Mouse (Mus musculus): ENCODE results near the gene Il1rapl2. TPM values are rescaled to one million over a fixed set of nuclear protein-coding genes. Genes with fewer than 3 reads are reported as not detected.
A peak's percentile ranks its signal among the peaks of the same experiment; 100 is the strongest.

The Il1rapl2 gene
- polyA plus RNA-seq, 1 experiment from 2014 or later, result 4.3 TPM

- peak overlapping the region; percentile 62; the same call in 1 of the 2 replicates for H3K27ac ChIP-seq (ENCODE audit: low read depth, low read length)
- no peak overlapping the region for H3K9ac ChIP-seq (replicated peaks; ENCODE audit: low read depth, low read length)
- H3K36me3 ChIP-seq (ENCODE audit: control insufficient read depth, insufficient read depth, low read length), result no peaks in the 10 kb centered on the region
- no peak overlapping the region for H3K4me2 ChIP-seq (ENCODE audit: low read depth, low read length)
- no peaks in the 10 kb centered on the region for H3K4me1 ChIP-seq (ENCODE audit: control insufficient read depth, insufficient read depth, low read length)
- H3K9me3 ChIP-seq (ENCODE audit: control insufficient read depth, low read length), result no peaks in the 10 kb centered on the region
- H3K4me3 ChIP-seq (ENCODE audit: low read depth, low read length), result no peak overlapping the region
- H3K27me3 ChIP-seq (ENCODE audit: control insufficient read depth, insufficient read depth, low read length), result no peaks in the 10 kb centered on the region
- ATAC-seq (ENCODE audit: low read depth), result peak; percentile 82
- WGBS, result 26% methylated on average over 6 of the region's 6 CpGs
Measured at GRCm38 (mm10) chrX:137805484-137806200, 235.2 kb downstream of the Il1rapl2 start.

- peak overlapping the region; percentile 62; the same call in 1 of the 2 replicates for H3K27ac ChIP-seq (ENCODE audit: low read depth, low read length)
- no peaks in the 10 kb centered on the region for H3K36me3 ChIP-seq (ENCODE audit: control insufficient read depth, insufficient read depth, low read length)
- no peaks in the 10 kb centered on the region for H3K27me3 ChIP-seq (ENCODE audit: control insufficient read depth, insufficient read depth, low read length)
- H3K4me1 ChIP-seq (ENCODE audit: control insufficient read depth, insufficient read depth, low read length), result no peaks in the 10 kb centered on the region
- peak; percentile 79 for ATAC-seq (ENCODE audit: low read depth)
- H3K4me3 ChIP-seq (ENCODE audit: low read depth, low read length), result no peak overlapping the region
- 47% methylated on average over 4 of the region's 4 CpGs for WGBS
- H3K4me2 ChIP-seq (ENCODE audit: low read depth, low read length), result no peak overlapping the region
- no peak overlapping the region for H3K9ac ChIP-seq (replicated peaks; ENCODE audit: low read depth, low read length)
- H3K9me3 ChIP-seq (ENCODE audit: control insufficient read depth, low read length), result no peaks in the 10 kb centered on the region
Measured at GRCm38 (mm10) chrX:137806231-137807114, 236.1 kb downstream of the Il1rapl2 start.

- Histone ChIP-seq H3K4me3 (ENCODE audit: low read depth, low read length) (no peak overlapping the region), H3K27ac (ENCODE audit: low read depth, low read length) (no peak overlapping the region), H3K27me3 (ENCODE audit: control insufficient read depth, insufficient read depth, low read length) (no peaks in the 10 kb centered on the region), H3K36me3 (ENCODE audit: control insufficient read depth, insufficient read depth, low read length) (no peaks in the 10 kb centered on the region), H3K9me3 (ENCODE audit: control insufficient read depth, low read length) (no peaks in the 10 kb centered on the region), H3K9ac (replicated peaks; ENCODE audit: low read depth, low read length) (no peak overlapping the region), H3K4me1 (ENCODE audit: control insufficient read depth, insufficient read depth, low read length) (no peaks in the 10 kb centered on the region), H3K4me2 (ENCODE audit: low read depth, low read length) (no peak overlapping the region)
- no peak for ATAC-seq (ENCODE audit: low read depth)
- WGBS, result 70% methylated on average over 3 of the region's 3 CpGs
Measured at GRCm38 (mm10) chrX:137809526-137809925, 239.1 kb downstream of the Il1rapl2 start.

GRCm38 (mm10) chrX:137812151-137812550 lies 241.7 kb downstream of the Il1rapl2 start:
- ATAC-seq (ENCODE audit: low read depth), result no peak
- Histone ChIP-seq H3K27me3 (ENCODE audit: control insufficient read depth, insufficient read depth, low read length) (no peaks in the 10 kb centered on the region), H3K4me3 (ENCODE audit: low read depth, low read length) (no peak overlapping the region), H3K9ac (replicated peaks; ENCODE audit: low read depth, low read length) (no peak overlapping the region), H3K4me2 (ENCODE audit: low read depth, low read length) (no peak overlapping the region), H3K9me3 (ENCODE audit: control insufficient read depth, low read length) (no peaks in the 10 kb centered on the region), H3K36me3 (ENCODE audit: control insufficient read depth, insufficient read depth, low read length) (no peaks in the 10 kb centered on the region), H3K27ac (ENCODE audit: low read depth, low read length) (no peak overlapping the region), H3K4me1 (ENCODE audit: control insufficient read depth, insufficient read depth, low read length) (no peaks in the 10 kb centered on the region)
- 74% methylated on average over 1 of the region's 1 CpGs for WGBS

- no peak for ATAC-seq (ENCODE audit: low read depth)
- no peak overlapping the region for H3K27ac ChIP-seq (ENCODE audit: low read depth, low read length)
- no peak overlapping the region for H3K4me3 ChIP-seq (ENCODE audit: low read depth, low read length)
- WGBS, result 63% methylated on average over 3 of the region's 3 CpGs
- H3K36me3 ChIP-seq (ENCODE audit: control insufficient read depth, insufficient read depth, low read length), result no peaks in the 10 kb centered on the region
- no peak overlapping the region for H3K9ac ChIP-seq (replicated peaks; ENCODE audit: low read depth, low read length)
- H3K27me3 ChIP-seq (ENCODE audit: control insufficient read depth, insufficient read depth, low read length), result no peaks in the 10 kb centered on the region
- H3K4me2 ChIP-seq (ENCODE audit: low read depth, low read length), result no peak overlapping the region
- H3K4me1 ChIP-seq (ENCODE audit: control insufficient read depth, insufficient read depth, low read length), result no peaks in the 10 kb centered on the region
- H3K9me3 ChIP-seq (ENCODE audit: control insufficient read depth, low read length), result no peaks in the 10 kb centered on the region
Measured at GRCm38 (mm10) chrX:137848936-137849335, 278.5 kb downstream of the Il1rapl2 start.

- no peaks in the 10 kb centered on the region for H3K27me3 ChIP-seq (ENCODE audit: control insufficient read depth, insufficient read depth, low read length)
- no peaks in the 10 kb centered on the region for H3K36me3 ChIP-seq (ENCODE audit: control insufficient read depth, insufficient read depth, low read length)
- H3K9ac ChIP-seq (replicated peaks; ENCODE audit: low read depth, low read length), result no peak overlapping the region
- no peaks in the 10 kb centered on the region for H3K4me1 ChIP-seq (ENCODE audit: control insufficient read depth, insufficient read depth, low read length)
- no peak overlapping the region for H3K4me2 ChIP-seq (ENCODE audit: low read depth, low read length)
- no peak overlapping the region for H3K27ac ChIP-seq (ENCODE audit: low read depth, low read length)
- no peak for ATAC-seq (ENCODE audit: low read depth)
- H3K4me3 ChIP-seq (ENCODE audit: low read depth, low read length), result no peak overlapping the region
- H3K9me3 ChIP-seq (ENCODE audit: control insufficient read depth, low read length), result no peaks in the 10 kb centered on the region
Measured at GRCm38 (mm10) chrX:137923490-137923889, 353.1 kb downstream of the Il1rapl2 start.

GRCm38 (mm10) chrX:137926835-137927234 lies 356.4 kb downstream of the Il1rapl2 start:
- no peak for ATAC-seq (ENCODE audit: low read depth)
- no peaks in the 10 kb centered on the region for H3K9me3 ChIP-seq (ENCODE audit: control insufficient read depth, low read length)
- no peak overlapping the region for H3K4me3 ChIP-seq (ENCODE audit: low read depth, low read length)
- H3K4me1 ChIP-seq (ENCODE audit: control insufficient read depth, insufficient read depth, low read length), result no peaks in the 10 kb centered on the region
- H3K36me3 ChIP-seq (ENCODE audit: control insufficient read depth, insufficient read depth, low read length), result no peaks in the 10 kb centered on the region
- no peak overlapping the region for H3K9ac ChIP-seq (replicated peaks; ENCODE audit: low read depth, low read length)
- no peaks in the 10 kb centered on the region for H3K27me3 ChIP-seq (ENCODE audit: control insufficient read depth, insufficient read depth, low read length)
- no peak overlapping the region for H3K4me2 ChIP-seq (ENCODE audit: low read depth, low read length)
- H3K27ac ChIP-seq (ENCODE audit: low read depth, low read length), result no peak overlapping the region
- 78% methylated on average over 2 of the region's 2 CpGs for WGBS

- no peak overlapping the region for H3K4me2 ChIP-seq (ENCODE audit: low read depth, low read length)
- no peak overlapping the region for H3K4me3 ChIP-seq (ENCODE audit: low read depth, low read length)
- ATAC-seq (ENCODE audit: low read depth), result no peak
- no peak overlapping the region for H3K27ac ChIP-seq (ENCODE audit: low read depth, low read length)
- H3K9me3 ChIP-seq (ENCODE audit: control insufficient read depth, low read length), result no peaks in the 10 kb centered on the region
- no peaks in the 10 kb centered on the region for H3K4me1 ChIP-seq (ENCODE audit: control insufficient read depth, insufficient read depth, low read length)
- H3K27me3 ChIP-seq (ENCODE audit: control insufficient read depth, insufficient read depth, low read length), result no peaks in the 10 kb centered on the region
- no peak overlapping the region for H3K9ac ChIP-seq (replicated peaks; ENCODE audit: low read depth, low read length)
- 90% methylated on average over 1 of the region's 1 CpGs for WGBS
- H3K36me3 ChIP-seq (ENCODE audit: control insufficient read depth, insufficient read depth, low read length), result no peaks in the 10 kb centered on the region
Measured at GRCm38 (mm10) chrX:137947741-137948140, 377.3 kb downstream of the Il1rapl2 start.

- Histone ChIP-seq H3K27me3 (ENCODE audit: control insufficient read depth, insufficient read depth, low read length) (no peaks in the 10 kb centered on the region), H3K4me1 (ENCODE audit: control insufficient read depth, insufficient read depth, low read length) (no peaks in the 10 kb centered on the region), H3K4me2 (ENCODE audit: low read depth, low read length) (no peak overlapping the region), H3K9ac (replicated peaks; ENCODE audit: low read depth, low read length) (no peak overlapping the region), H3K9me3 (ENCODE audit: control insufficient read depth, low read length) (no peaks in the 10 kb centered on the region), H3K4me3 (ENCODE audit: low read depth, low read length) (no peak overlapping the region), H3K27ac (ENCODE audit: low read depth, low read length) (no peak overlapping the region), H3K36me3 (ENCODE audit: control insufficient read depth, insufficient read depth, low read length) (no peaks in the 10 kb centered on the region)
- 60% methylated on average over 5 of the region's 5 CpGs for WGBS
- ATAC-seq (ENCODE audit: low read depth), result no peak
Measured at GRCm38 (mm10) chrX:137971306-137971705, 400.9 kb downstream of the Il1rapl2 start.

All from neural tube, embryonic 14.5 days (tissue).